Mouse (Mus musculus): ENCODE results near the gene Clcf1. TPM values are rescaled to one million over a fixed set of nuclear protein-coding genes. Genes with fewer than 3 reads are reported as not detected.

The Clcf1 gene
- polyA plus RNA-seq, 1 experiment from 2014 or later, result 2.4 TPM

DNA sequence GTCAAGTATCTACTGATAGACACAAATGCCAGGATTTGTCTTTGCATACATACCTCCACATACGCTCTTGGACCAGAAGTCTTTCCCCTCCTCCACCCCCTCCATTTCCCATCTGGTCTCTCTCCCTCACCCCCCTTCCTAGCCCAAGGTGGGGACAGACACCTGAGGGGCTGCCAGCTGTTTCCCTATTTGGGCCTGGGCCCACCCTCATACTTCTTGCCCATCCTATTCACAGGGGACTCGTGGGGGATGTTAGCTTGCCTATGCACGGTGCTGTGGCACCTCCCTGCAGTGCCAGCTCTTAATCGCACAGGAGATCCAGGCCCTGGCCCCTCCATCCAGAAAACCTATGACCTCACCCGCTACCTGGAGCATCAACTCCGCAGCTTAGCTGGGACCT lies 5.9 kb downstream of the Clcf1 start:
- no peak for DNase-seq (ENCODE audit: low spot score)
- Histone ChIP-seq H3K4me3 (ENCODE audit: low read depth, low read length) (no peak overlapping the region), H3K36me3 (ENCODE audit: control insufficient read depth, insufficient read depth, low read length) (no peaks in the 10 kb centered on the region), H3K4me1 (replicated peaks; ENCODE audit: control insufficient read depth, insufficient read depth, low read length) (peaks cover 48% of the 10 kb centered on the region), H3K9me3 (ENCODE audit: control insufficient read depth, low read length) (no peaks in the 10 kb centered on the region), H3K27me3 (replicated peaks; ENCODE audit: control insufficient read depth, insufficient read depth, low read length) (peaks cover 40% of the 10 kb centered on the region), H3K4me2 (no peak overlapping the region), H3K27ac (ENCODE audit: low read depth, low read length) (no peak overlapping the region), H3K9ac (ENCODE audit: low read depth, low read length) (peak overlapping the region; percentile 23; the same call in 1 of the 2 replicates)
- WGBS, result 82% methylated on average over 6 of the region's 6 CpGs
- no peak for ATAC-seq (replicated peaks; ENCODE audit: low FRiP score)

DNA sequence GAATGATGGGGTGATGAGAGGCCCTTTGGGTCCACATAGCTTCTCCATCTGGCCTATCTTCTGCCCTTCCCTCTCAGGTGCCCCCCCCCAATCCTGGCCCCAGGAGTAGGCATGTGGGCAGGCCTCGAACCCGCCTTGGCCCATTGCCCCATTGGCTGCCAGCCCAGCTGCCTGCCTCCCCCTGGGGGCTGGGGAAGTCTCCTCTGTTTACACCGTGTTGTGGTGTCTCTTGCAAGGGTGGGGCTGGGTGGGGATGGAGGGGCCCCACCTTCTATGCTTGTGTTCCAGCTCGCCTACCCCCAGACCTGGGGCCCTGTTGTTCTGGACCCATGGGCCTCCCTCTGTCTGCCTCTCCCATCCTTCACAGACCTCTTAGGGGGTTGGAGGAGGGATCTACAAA lies 6.4 kb downstream of the Clcf1 start:
- peaks cover 35% of the 10 kb centered on the region for H3K27me3 ChIP-seq (replicated peaks; ENCODE audit: control insufficient read depth, insufficient read depth, low read length)
- DNase-seq (ENCODE audit: low spot score) (no peak), ATAC-seq (replicated peaks; ENCODE audit: low FRiP score) (peak; percentile 55; the same call in 1 of the 2 replicates)
- WGBS, result 53% methylated on average over 4 of the region's 4 CpGs
- H3K4me1 ChIP-seq (replicated peaks; ENCODE audit: control insufficient read depth, insufficient read depth, low read length), result peaks cover 43% of the 10 kb centered on the region
- H3K9ac ChIP-seq (ENCODE audit: low read depth, low read length), result peak overlapping the region; percentile 23
- H3K4me3 ChIP-seq (ENCODE audit: low read depth, low read length), result no peak overlapping the region
- no peaks in the 10 kb centered on the region for H3K36me3 ChIP-seq (ENCODE audit: control insufficient read depth, insufficient read depth, low read length)
- H3K9me3 ChIP-seq (ENCODE audit: control insufficient read depth, low read length), result no peaks in the 10 kb centered on the region
- H3K27ac ChIP-seq (ENCODE audit: low read depth, low read length), result no peak overlapping the region; the same call in none of the 2 replicates
- H3K4me2 ChIP-seq, result peak overlapping the region; percentile 21

DNA sequence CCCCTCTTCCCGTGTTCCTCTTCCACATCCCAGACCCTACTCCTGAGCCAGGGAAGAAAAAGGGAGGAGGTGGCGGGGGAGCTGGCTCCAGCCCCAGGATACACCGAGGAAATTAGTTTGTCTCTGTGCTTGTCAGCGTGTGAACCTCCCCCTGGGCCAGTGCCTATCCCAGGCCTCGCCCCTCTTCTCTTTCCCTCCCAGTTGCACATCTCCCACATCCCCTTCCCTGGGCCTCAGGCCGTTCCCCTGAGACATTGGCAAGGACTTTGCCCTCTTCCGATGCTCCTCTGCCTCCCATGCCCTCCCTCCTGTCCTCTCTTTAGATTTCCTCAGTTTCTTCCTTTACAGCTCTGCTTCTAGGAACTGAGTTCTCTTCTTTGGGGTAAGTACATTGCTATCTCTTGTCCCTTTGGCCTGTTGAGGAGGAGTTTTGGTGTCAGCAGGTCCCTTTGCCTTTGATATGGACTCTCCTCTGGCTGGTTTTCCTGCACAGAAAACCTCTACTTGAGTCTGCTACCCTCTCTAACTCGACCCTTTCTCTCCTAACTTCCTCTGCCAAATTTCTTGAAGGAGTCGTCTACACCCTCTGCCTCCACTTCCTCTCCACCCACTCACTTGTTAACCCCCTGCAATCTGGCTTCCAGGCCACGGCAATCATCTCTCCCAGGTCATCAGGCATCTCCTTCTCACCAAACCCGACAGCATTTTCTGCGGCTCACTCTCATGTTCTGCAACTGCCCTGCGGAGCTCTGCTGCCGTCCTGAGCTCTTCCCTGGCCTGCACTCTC lies 7.1 kb downstream of the Clcf1 start:
- Histone ChIP-seq H3K4me3 (ENCODE audit: low read depth, low read length) (no peak overlapping the region), H3K36me3 (ENCODE audit: control insufficient read depth, insufficient read depth, low read length) (no peaks in the 10 kb centered on the region), H3K9me3 (ENCODE audit: control insufficient read depth, low read length) (no peaks in the 10 kb centered on the region), H3K27ac (ENCODE audit: low read depth, low read length) (peak overlapping the region; percentile 65), H3K4me2 (peak overlapping the region; percentile 21), H3K27me3 (replicated peaks; ENCODE audit: control insufficient read depth, insufficient read depth, low read length) (peaks cover 28% of the 10 kb centered on the region), H3K9ac (ENCODE audit: low read depth, low read length) (peak overlapping the region; percentile 32; the same call in 1 of the 2 replicates), H3K4me1 (replicated peaks; ENCODE audit: control insufficient read depth, insufficient read depth, low read length) (peaks cover 38% of the 10 kb centered on the region)
- no peak for DNase-seq (ENCODE audit: low spot score)
- ATAC-seq (replicated peaks; ENCODE audit: low FRiP score), result no peak
- 32% methylated on average over 14 of the region's 14 CpGs for WGBS

DNA sequence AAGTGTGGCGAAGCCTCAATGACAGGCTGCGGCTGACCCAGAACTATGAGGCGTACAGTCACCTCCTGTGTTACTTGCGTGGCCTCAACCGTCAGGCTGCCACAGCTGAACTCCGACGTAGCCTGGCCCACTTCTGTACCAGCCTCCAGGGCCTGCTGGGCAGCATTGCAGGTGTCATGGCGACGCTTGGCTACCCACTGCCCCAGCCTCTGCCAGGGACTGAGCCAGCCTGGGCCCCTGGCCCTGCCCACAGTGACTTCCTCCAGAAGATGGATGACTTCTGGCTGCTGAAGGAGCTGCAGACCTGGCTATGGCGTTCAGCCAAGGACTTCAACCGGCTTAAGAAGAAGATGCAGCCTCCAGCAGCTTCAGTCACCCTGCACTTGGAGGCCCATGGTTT lies 8.1 kb downstream of the Clcf1 start:
- Histone ChIP-seq H3K9ac (ENCODE audit: low read depth, low read length) (no peak overlapping the region), H3K27ac (ENCODE audit: low read depth, low read length) (no peak overlapping the region; the same call in 1 of the 2 replicates), H3K9me3 (ENCODE audit: control insufficient read depth, low read length) (no peaks in the 10 kb centered on the region), H3K4me2 (no peak overlapping the region), H3K4me3 (ENCODE audit: low read depth, low read length) (no peak overlapping the region), H3K4me1 (replicated peaks; ENCODE audit: control insufficient read depth, insufficient read depth, low read length) (peaks cover 32% of the 10 kb centered on the region), H3K36me3 (ENCODE audit: control insufficient read depth, insufficient read depth, low read length) (no peaks in the 10 kb centered on the region), H3K27me3 (replicated peaks; ENCODE audit: control insufficient read depth, insufficient read depth, low read length) (peaks cover 21% of the 10 kb centered on the region)
- ATAC-seq (replicated peaks; ENCODE audit: low FRiP score), result no peak
- DNase-seq (ENCODE audit: low spot score), result no peak
- WGBS, result 65% methylated on average over 11 of the region's 11 CpGs

DNA sequence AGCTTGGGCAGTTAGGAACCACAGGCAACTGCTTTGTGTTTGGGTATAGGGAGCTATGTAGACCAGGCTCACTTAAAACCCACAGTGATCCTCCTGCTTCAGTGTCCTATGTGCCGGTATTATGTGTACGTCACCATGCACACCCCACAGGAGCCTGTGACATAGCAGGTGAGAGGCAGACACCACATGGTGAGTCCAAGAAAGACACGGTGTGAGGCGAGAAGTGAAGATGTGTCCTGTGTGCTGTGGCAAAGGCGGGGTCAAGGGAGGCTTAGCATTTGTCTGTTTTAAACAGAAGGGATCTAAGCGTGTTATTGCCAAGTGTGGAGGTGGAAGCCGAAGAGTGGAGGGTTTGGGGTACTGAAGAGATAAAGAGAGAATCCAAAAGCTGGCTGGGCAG lies 12.7 kb downstream of the Clcf1 start:
- no peak for ATAC-seq (replicated peaks; ENCODE audit: low FRiP score)
- no peak for DNase-seq (ENCODE audit: low spot score)
- peaks cover 12% of the 10 kb centered on the region for H3K4me1 ChIP-seq (replicated peaks; ENCODE audit: control insufficient read depth, insufficient read depth, low read length)

DNA sequence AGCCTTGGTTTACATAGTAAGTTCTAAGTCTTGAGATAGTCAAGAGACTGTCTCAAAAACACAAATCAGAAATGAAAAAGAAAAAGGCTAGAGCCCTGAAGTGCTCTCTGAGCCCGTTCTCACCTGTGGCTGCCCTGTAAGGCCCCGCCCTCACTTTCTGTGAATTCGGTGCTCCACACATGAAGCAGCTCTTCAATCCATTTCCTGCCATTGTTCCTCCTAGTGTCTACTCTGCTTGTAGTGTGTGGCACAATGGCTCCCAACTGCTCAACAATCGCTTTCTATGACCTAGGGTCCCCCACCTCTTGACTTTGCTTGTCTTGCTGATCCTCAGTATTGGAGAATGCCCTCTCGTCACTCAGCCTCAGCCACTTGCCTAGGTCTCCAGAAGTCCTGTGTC lies 13.4 kb downstream of the Clcf1 start:
- DNase-seq (ENCODE audit: low spot score) (no peak), ATAC-seq (replicated peaks; ENCODE audit: low FRiP score) (no peak)
- Histone ChIP-seq H3K4me3 (ENCODE audit: low read depth, low read length) (no peak overlapping the region), H3K27ac (ENCODE audit: low read depth, low read length) (no peak overlapping the region), H3K9ac (ENCODE audit: low read depth, low read length) (no peak overlapping the region), H3K27me3 (replicated peaks; ENCODE audit: control insufficient read depth, insufficient read depth, low read length) (peaks cover 3% of the 10 kb centered on the region; the same call in 1 of the 2 replicates), H3K4me2 (no peak overlapping the region), H3K9me3 (ENCODE audit: control insufficient read depth, low read length) (no peaks in the 10 kb centered on the region), H3K36me3 (ENCODE audit: control insufficient read depth, insufficient read depth, low read length) (no peaks in the 10 kb centered on the region), H3K4me1 (replicated peaks; ENCODE audit: control insufficient read depth, insufficient read depth, low read length) (peaks cover 6% of the 10 kb centered on the region)
- 61% methylated on average over 5 of the region's 5 CpGs for WGBS

More for the DNA sequence above, 12.7 kb downstream of the Clcf1 start:
- Histone ChIP-seq H3K9ac (ENCODE audit: low read depth, low read length) (no peak overlapping the region), H3K36me3 (ENCODE audit: control insufficient read depth, insufficient read depth, low read length) (no peaks in the 10 kb centered on the region), H3K9me3 (ENCODE audit: control insufficient read depth, low read length) (no peaks in the 10 kb centered on the region), H3K27me3 (replicated peaks; ENCODE audit: control insufficient read depth, insufficient read depth, low read length) (peaks cover 7% of the 10 kb centered on the region), H3K4me3 (ENCODE audit: low read depth, low read length) (no peak overlapping the region), H3K27ac (ENCODE audit: low read depth, low read length) (no peak overlapping the region), H3K4me2 (no peak overlapping the region)
- 84% methylated on average over 7 of the region's 7 CpGs for WGBS

DNA sequence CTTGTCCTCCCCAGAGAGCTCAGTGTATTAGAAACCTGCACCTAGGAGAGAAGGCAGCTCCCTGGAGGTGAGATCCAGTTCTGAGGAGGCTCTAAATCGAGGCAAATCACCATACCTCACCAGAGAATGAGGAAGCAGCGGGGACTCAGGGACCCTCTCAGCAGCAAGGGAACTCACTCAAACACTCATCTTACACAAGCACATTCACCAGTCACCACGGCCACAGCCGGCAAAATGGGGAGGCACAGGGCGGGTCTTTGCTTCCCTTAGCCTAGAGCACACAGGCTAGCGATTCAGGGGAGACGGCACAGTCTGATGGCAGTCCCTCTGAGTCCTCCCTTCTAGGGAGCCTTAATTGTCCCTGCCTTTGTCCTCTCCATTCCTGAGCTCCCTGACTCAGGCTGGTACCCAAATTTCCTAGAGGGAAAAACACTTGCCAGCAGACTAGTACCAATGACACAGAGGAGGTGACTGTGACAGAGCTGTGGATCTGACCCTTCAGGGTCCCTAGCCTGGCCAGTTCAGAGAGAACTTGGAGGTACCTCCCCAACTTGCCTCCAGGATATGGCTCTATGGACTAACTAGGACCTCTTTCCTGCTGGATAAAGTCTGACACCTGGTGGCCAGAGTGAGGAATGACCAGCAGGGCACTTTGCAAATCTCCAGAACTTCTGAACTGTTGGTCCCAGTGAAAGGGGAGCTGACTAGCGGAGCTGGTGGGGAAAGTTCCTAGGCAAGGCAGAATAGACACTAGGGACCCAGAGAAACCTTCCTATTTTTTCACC lies 14.0 kb downstream of the Clcf1 start:
- no peak for DNase-seq (ENCODE audit: low spot score)
- Histone ChIP-seq H3K9ac (ENCODE audit: low read depth, low read length) (no peak overlapping the region), H3K9me3 (ENCODE audit: control insufficient read depth, low read length) (no peaks in the 10 kb centered on the region), H3K4me1 (replicated peaks; ENCODE audit: control insufficient read depth, insufficient read depth, low read length) (peaks cover 4% of the 10 kb centered on the region), H3K4me2 (no peak overlapping the region), H3K4me3 (ENCODE audit: low read depth, low read length) (no peak overlapping the region), H3K27me3 (replicated peaks; ENCODE audit: control insufficient read depth, insufficient read depth, low read length) (peaks cover 3% of the 10 kb centered on the region; the same call in 1 of the 2 replicates), H3K36me3 (ENCODE audit: control insufficient read depth, insufficient read depth, low read length) (no peaks in the 10 kb centered on the region), H3K27ac (ENCODE audit: low read depth, low read length) (no peak overlapping the region)
- 10% methylated on average over 8 of the region's 8 CpGs for WGBS
- no peak for ATAC-seq (replicated peaks; ENCODE audit: low FRiP score)

DNA sequence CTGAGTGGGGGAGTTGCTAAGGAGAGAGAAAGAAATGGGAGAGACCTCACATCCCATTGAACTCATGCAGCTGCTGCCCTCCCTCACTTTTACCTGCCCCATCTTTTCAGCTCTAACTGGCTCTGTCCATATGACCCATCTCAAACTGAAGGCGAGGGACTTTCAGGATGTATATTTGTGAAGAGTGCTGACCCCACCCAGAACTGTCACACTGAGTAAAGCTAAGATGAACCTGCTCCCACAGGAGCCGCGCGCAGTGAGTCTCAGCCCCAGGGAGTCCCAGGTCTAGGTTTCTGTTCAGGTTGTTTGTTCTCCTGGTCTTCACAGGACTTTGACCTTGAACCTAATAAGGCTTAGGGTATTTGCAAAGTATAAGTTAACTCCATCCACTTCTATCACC lies 14.9 kb downstream of the Clcf1 start:
- Histone ChIP-seq H3K4me3 (ENCODE audit: low read depth, low read length) (no peak overlapping the region), H3K4me2 (no peak overlapping the region), H3K27ac (ENCODE audit: low read depth, low read length) (no peak overlapping the region), H3K36me3 (ENCODE audit: control insufficient read depth, insufficient read depth, low read length) (no peaks in the 10 kb centered on the region), H3K9ac (ENCODE audit: low read depth, low read length) (no peak overlapping the region), H3K4me1 (replicated peaks; ENCODE audit: control insufficient read depth, insufficient read depth, low read length) (peaks cover 4% of the 10 kb centered on the region), H3K9me3 (ENCODE audit: control insufficient read depth, low read length) (no peaks in the 10 kb centered on the region), H3K27me3 (replicated peaks; ENCODE audit: control insufficient read depth, insufficient read depth, low read length) (peaks cover 3% of the 10 kb centered on the region; the same call in 1 of the 2 replicates)
- ATAC-seq (replicated peaks; ENCODE audit: low FRiP score), result no peak
- WGBS, result 76% methylated on average over 4 of the region's 4 CpGs
- no peak for DNase-seq (ENCODE audit: low spot score)
